Mouse (Mus musculus): Measurements from ENCODE around the gene Tbcc. TPM values are rescaled to one million over a fixed set of nuclear protein-coding genes. Genes with fewer than 3 reads are reported as not detected.

The Tbcc gene
- total and polyA plus RNA-seq, 3 experiments = 19.3 to 31.8 TPM; not detected in 1

- Histone ChIP-seq H3K36me3 (ENCODE audit: control insufficient read depth in 1 of 2, insufficient read depth in 2 of 2, low read length in 2 of 2) (peaks cover 0 to 9% of the 10 kb centered on the region in 2 experiments; a peak in 2 of 4 replicates), H3K4me1 (ENCODE audit: control insufficient read depth in 1 of 2, insufficient read depth in 2 of 2, low read length in 2 of 2) (peaks cover 2 to 13% of the 10 kb centered on the region in 2 experiments; a peak in 3 of 4 replicates), H3K9ac (ENCODE audit: control insufficient read depth, low read depth, low read length, poor library complexity, severe bottlenecking) (no peak overlapping the region), H3K9me3 (replicated peaks; ENCODE audit: insufficient read depth, low read length) (no peaks in the 10 kb centered on the region), H3K27me3 (ENCODE audit: control insufficient read depth in 1 of 2, insufficient read depth in 2 of 2, low read length in 2 of 2) (no peaks in the 10 kb centered on the region), H3K4me3 (ENCODE audit: control insufficient read depth in 1 of 2, insufficient read depth in 1 of 2, low read depth in 2 of 2, low read length in 2 of 2) (no peak overlapping the region), H3K79me2 (ENCODE audit: control insufficient read depth, insufficient read depth, low read length, poor library complexity) (peaks cover 20% of the 10 kb centered on the region), H3K27ac (ENCODE audit: control insufficient read depth, low read depth, low read length) (no peak overlapping the region)
- TF ChIP-seq ZMIZ1 (IDR thresholded peaks at IDR 0.05; ENCODE audit: low read depth, low read length) (no peak), MEF2A (IDR thresholded peaks at IDR 0.05; ENCODE audit: extremely low read depth, insufficient replicate concordance, low read depth, low read length, poor library complexity, severe bottlenecking) (no peak), NELFE (IDR thresholded peaks at IDR 0.05; ENCODE audit: low read depth, low read length) (no peak), SMC3 (IDR thresholded peaks at IDR 0.05; ENCODE audit: low read depth, low read length) (no peak), MAX (IDR thresholded peaks at IDR 0.05; ENCODE audit: low read length) (no peak), TAL1 (IDR thresholded peaks at IDR 0.05; ENCODE audit: low read length) (no peak), MAFK (IDR thresholded peaks at IDR 0.05; ENCODE audit: borderline replicate concordance, low read depth, low read length) (no peak), MXI1 (IDR thresholded peaks at IDR 0.05; ENCODE audit: low read depth, low read length) (no peak), POLR2A (IDR thresholded peaks at IDR 0.05; ENCODE audit: control insufficient read depth in 1 of 2, insufficient read depth in 1 of 2, low read depth in 1 of 2, low read length in 2 of 2, poor library complexity in 1 of 2) (no peak), MAZ (IDR thresholded peaks at IDR 0.05; ENCODE audit: low read depth, low read length) (no peak), GATA1 (IDR thresholded peaks at IDR 0.05; ENCODE audit: low read depth, low read length) (no peak), ELF1 (IDR thresholded peaks at IDR 0.05; ENCODE audit: low read depth, low read length) (no peak), MYC (IDR thresholded peaks at IDR 0.05; ENCODE audit: low read depth, low read length) (no peak), SIN3A (IDR thresholded peaks at IDR 0.05; ENCODE audit: low read length) (no peak), NRF1 (IDR thresholded peaks at IDR 0.05; ENCODE audit: insufficient read depth, low read depth, low read length, poor library complexity, severe bottlenecking) (no peak), POLR2AphosphoS5 (IDR thresholded peaks at IDR 0.05; ENCODE audit: borderline replicate concordance, low read depth, low read length) (no peak), CTCF (IDR thresholded peaks at IDR 0.05 in 2 of 3, conservative IDR thresholded peaks at IDR 0.05 in 1 of 3; ENCODE audit: control insufficient read depth in 1 of 3, insufficient read depth in 1 of 3, low read depth in 2 of 3, low read length in 3 of 3, poor library complexity in 1 of 3, severe bottlenecking in 1 of 3) (no peak), ZC3H11A (IDR thresholded peaks at IDR 0.05; ENCODE audit: low read depth, low read length) (no peak), CHD2 (IDR thresholded peaks at IDR 0.05; ENCODE audit: low read length) (no peak), POLR2AphosphoS2 (IDR thresholded peaks at IDR 0.05; ENCODE audit: low read length) (no peak)
- DNase-seq (ENCODE audit: low read depth, low spot score) = no peak
Observed at GRCm38 (mm10) chr17:46895426-46895825, 4.9 kb downstream of the Tbcc start.

DNA sequence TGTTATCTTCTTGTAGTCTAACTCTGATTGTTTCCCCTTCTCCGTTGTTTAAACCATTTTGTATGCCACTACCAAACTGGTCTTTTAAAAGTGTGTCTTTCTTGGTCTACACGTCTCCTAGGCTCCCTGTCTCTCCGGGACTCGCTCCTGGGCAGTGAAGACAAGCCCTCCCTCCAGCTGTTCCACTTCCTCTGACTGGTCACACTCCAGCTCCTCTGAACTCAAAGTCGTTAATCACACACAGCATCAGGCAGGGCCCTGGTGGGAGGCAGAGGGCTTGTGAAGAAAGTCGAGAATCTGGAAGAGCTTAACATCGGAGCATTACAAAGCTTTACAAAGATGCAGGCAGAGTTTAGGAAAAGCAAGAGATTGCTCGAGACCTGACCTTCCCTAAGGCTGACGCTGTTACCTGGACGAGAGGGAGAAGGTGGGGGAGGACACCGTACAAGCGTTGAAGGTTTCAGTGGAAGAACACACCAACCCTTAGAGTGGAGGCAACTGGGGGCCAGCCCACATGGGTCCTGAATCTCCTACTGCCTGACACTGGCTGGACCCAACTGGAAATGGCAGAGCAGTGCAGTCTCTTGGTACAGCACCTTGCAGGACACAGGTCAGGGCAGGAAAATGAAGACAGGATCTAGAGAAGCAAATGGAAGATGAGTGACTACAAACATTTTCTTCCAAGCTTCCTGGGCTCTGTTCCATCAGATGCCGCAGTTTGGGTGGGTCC, 6.9 kb downstream of the Tbcc start:
- Histone ChIP-seq H3K27ac (ENCODE audit: control insufficient read depth, low read depth, low read length) (no peak overlapping the region), H3K4me3 (ENCODE audit: control insufficient read depth in 1 of 2, insufficient read depth in 1 of 2, low read depth in 2 of 2, low read length in 2 of 2) (no peak overlapping the region), H3K9ac (ENCODE audit: control insufficient read depth, low read depth, low read length, poor library complexity, severe bottlenecking) (no peak overlapping the region), H3K4me1 (ENCODE audit: control insufficient read depth in 1 of 2, insufficient read depth in 2 of 2, low read length in 2 of 2) (peaks cover 0 to 2% of the 10 kb centered on the region in 2 experiments; a peak in 1 of 4 replicates), H3K9me3 (replicated peaks; ENCODE audit: insufficient read depth, low read length) (no peaks in the 10 kb centered on the region), H3K79me2 (ENCODE audit: control insufficient read depth, insufficient read depth, low read length, poor library complexity) (peaks cover 1% of the 10 kb centered on the region; the same call in 1 of the 2 replicates), H3K36me3 (ENCODE audit: control insufficient read depth in 1 of 2, insufficient read depth in 2 of 2, low read length in 2 of 2) (peaks cover 0 to under 1% of the 10 kb centered on the region in 2 experiments; a peak in 2 of 4 replicates), H3K27me3 (ENCODE audit: control insufficient read depth in 1 of 2, insufficient read depth in 2 of 2, low read length in 2 of 2) (no peaks in the 10 kb centered on the region)
- DNase-seq (ENCODE audit: low read depth, low spot score) = no peak
- TF ChIP-seq TAL1 (IDR thresholded peaks at IDR 0.05; ENCODE audit: low read length) (no peak), USF2 (IDR thresholded peaks at IDR 0.05; ENCODE audit: borderline replicate concordance in 1 of 2, insufficient read depth in 1 of 2, low read depth in 1 of 2, low read length in 2 of 2) (no peak), RAD21 (IDR thresholded peaks at IDR 0.05; ENCODE audit: low read depth, low read length) (no peak), CHD2 (IDR thresholded peaks at IDR 0.05; ENCODE audit: low read length) (no peak), NRF1 (IDR thresholded peaks at IDR 0.05; ENCODE audit: insufficient read depth, low read depth, low read length, poor library complexity, severe bottlenecking) (no peak), POLR2AphosphoS2 (IDR thresholded peaks at IDR 0.05; ENCODE audit: low read length) (no peak), UBTF (IDR thresholded peaks at IDR 0.05; ENCODE audit: borderline replicate concordance, insufficient read depth, low read depth, low read length) (no peak), MAZ (IDR thresholded peaks at IDR 0.05; ENCODE audit: low read depth, low read length) (no peak), CHD1 (IDR thresholded peaks at IDR 0.05; ENCODE audit: low read depth, low read length) (no peak), GATA1 (IDR thresholded peaks at IDR 0.05; ENCODE audit: low read depth, low read length) (no peak), ZC3H11A (IDR thresholded peaks at IDR 0.05; ENCODE audit: low read depth, low read length) (no peak), HCFC1 (IDR thresholded peaks at IDR 0.05; ENCODE audit: low read depth, low read length) (no peak), ZMIZ1 (IDR thresholded peaks at IDR 0.05; ENCODE audit: low read depth, low read length) (no peak), NELFE (IDR thresholded peaks at IDR 0.05; ENCODE audit: low read depth, low read length) (no peak), KAT2A (conservative IDR thresholded peaks at IDR 0.05; ENCODE audit: low read depth, low read length) (no peak), SIN3A (IDR thresholded peaks at IDR 0.05; ENCODE audit: low read length) (no peak), CTCF (IDR thresholded peaks at IDR 0.05 in 2 of 3, conservative IDR thresholded peaks at IDR 0.05 in 1 of 3; ENCODE audit: control insufficient read depth in 1 of 3, insufficient read depth in 1 of 3, low read depth in 2 of 3, low read length in 3 of 3, poor library complexity in 1 of 3, severe bottlenecking in 1 of 3) (no peak), POLR2A (IDR thresholded peaks at IDR 0.05; ENCODE audit: control insufficient read depth in 1 of 2, insufficient read depth in 1 of 2, low read depth in 1 of 2, low read length in 2 of 2, poor library complexity in 1 of 2) (no peak), E2F4 (IDR thresholded peaks at IDR 0.05; ENCODE audit: borderline replicate concordance, low read depth, low read length) (no peak)

All from MEL (cell line).